Mouse (Mus musculus): Measurements from ENCODE around the gene Pcdh19. TPM values are rescaled to one million over a fixed set of nuclear protein-coding genes. Genes with fewer than 3 reads are reported as not detected.

Pcdh19 gene
- polyA plus RNA-seq, 1 experiment from 2014 or later = 2.5 TPM

DNA sequence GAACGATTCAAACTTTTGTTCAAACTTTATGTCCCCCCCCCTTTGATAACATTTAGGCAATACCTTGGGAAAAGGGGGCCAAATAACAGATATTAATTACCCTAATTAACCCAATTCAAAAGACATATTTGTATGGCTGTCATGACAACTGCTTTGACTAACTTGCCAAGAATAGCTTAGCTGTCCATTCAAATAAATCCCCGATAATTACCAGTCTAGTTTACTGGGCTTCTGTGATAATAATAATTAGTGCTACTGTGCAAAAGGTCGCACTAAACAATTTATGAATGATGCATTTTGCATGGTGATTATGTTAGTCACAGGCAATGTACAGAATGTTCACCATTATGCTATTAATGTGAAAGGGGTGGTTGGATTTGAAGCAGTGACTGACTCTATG, 35.7 kb downstream of the Pcdh19 start:
- ATAC-seq (ENCODE audit: low FRiP score, low TSS enrichment) (no peak), DNase-seq (ENCODE audit: low spot score) (no peak)
- no peaks in the 10 kb centered on the region for H3K27me3 ChIP-seq (ENCODE audit: control insufficient read depth, insufficient read depth, low read length)
- no peaks in the 10 kb centered on the region for H3K9me3 ChIP-seq (ENCODE audit: control insufficient read depth, low read length)
- no peak overlapping the region for H3K4me3 ChIP-seq (ENCODE audit: low read depth, low read length)
- no peaks in the 10 kb centered on the region for H3K4me1 ChIP-seq (replicated peaks; ENCODE audit: control insufficient read depth, insufficient read depth)
- no peak for TF ChIP-seq EP300 (optimal IDR thresholded peaks at IDR 0.05)
- H3K9ac ChIP-seq (ENCODE audit: low read length) = no peak overlapping the region
- H3K36me3 ChIP-seq (ENCODE audit: control insufficient read depth, insufficient read depth, low read length) = no peaks in the 10 kb centered on the region
- no peak overlapping the region for H3K27ac ChIP-seq (replicated peaks)
- no peak overlapping the region for H3K4me2 ChIP-seq (replicated peaks; ENCODE audit: low read depth)
- WGBS = 64% methylated on average over 3 of the region's 3 CpGs

GRCm38 (mm10) chrX:133650379-133650778, 38.4 kb downstream of the Pcdh19 start:
- TF ChIP-seq EP300 (optimal IDR thresholded peaks at IDR 0.05) = no peak
- no peak for TF ChIP-seq CTCF (IDR thresholded peaks at IDR 0.05; ENCODE audit: low read depth)
- Histone ChIP-seq H3K27me3 (ENCODE audit: control insufficient read depth, insufficient read depth, low read length) (no peaks in the 10 kb centered on the region), H3K4me2 (replicated peaks; ENCODE audit: low read depth) (no peak overlapping the region), H3K36me3 (ENCODE audit: control insufficient read depth, insufficient read depth, low read length) (no peaks in the 10 kb centered on the region), H3K27ac (replicated peaks) (no peak overlapping the region), H3K4me3 (ENCODE audit: low read depth, low read length) (no peak overlapping the region), H3K9me3 (ENCODE audit: control insufficient read depth, low read length) (no peaks in the 10 kb centered on the region), H3K9ac (ENCODE audit: low read length) (no peak overlapping the region), H3K4me1 (replicated peaks; ENCODE audit: control insufficient read depth, insufficient read depth) (no peaks in the 10 kb centered on the region)
- WGBS = 76% methylated on average over 3 of the region's 3 CpGs
- ATAC-seq (ENCODE audit: low FRiP score, low TSS enrichment) (no peak), DNase-seq (ENCODE audit: low spot score) (no peak)

DNA sequence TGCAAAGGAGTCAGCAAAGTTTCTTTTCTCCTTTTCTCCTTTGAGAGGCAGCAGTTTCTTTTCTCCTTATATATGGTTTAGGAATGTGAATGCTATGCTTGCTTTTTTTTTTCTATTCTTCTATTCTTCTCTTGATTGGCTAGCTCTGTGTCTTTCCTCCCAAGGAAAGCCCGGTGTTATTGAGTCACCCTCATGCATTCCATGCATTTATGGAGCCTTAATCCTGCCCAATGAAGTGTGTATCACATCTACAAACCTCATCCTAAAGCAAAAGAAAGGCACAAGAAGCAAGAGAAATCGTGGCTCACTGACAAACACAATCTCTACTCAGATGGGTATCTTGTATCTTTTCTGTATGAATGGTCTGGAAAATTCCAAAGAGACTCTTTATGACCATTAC, 41.0 kb downstream of the Pcdh19 start:
- no peak overlapping the region for H3K9ac ChIP-seq (ENCODE audit: low read length)
- H3K4me3 ChIP-seq (ENCODE audit: low read depth, low read length) = no peak overlapping the region
- H3K36me3 ChIP-seq (ENCODE audit: control insufficient read depth, insufficient read depth, low read length) = no peaks in the 10 kb centered on the region
- DNase-seq (ENCODE audit: low spot score) (no peak), ATAC-seq (ENCODE audit: low FRiP score, low TSS enrichment) (no peak)
- no peak for TF ChIP-seq CTCF (IDR thresholded peaks at IDR 0.05; ENCODE audit: low read depth)
- TF ChIP-seq EP300 (optimal IDR thresholded peaks at IDR 0.05) = no peak
- H3K27me3 ChIP-seq (ENCODE audit: control insufficient read depth, insufficient read depth, low read length) = no peaks in the 10 kb centered on the region
- H3K4me2 ChIP-seq (replicated peaks; ENCODE audit: low read depth) = no peak overlapping the region
- H3K27ac ChIP-seq (replicated peaks) = no peak overlapping the region
- WGBS = 54% methylated on average over 2 of the region's 2 CpGs
- no peaks in the 10 kb centered on the region for H3K4me1 ChIP-seq (replicated peaks; ENCODE audit: control insufficient read depth, insufficient read depth)
- H3K9me3 ChIP-seq (ENCODE audit: control insufficient read depth, low read length) = no peaks in the 10 kb centered on the region

DNA sequence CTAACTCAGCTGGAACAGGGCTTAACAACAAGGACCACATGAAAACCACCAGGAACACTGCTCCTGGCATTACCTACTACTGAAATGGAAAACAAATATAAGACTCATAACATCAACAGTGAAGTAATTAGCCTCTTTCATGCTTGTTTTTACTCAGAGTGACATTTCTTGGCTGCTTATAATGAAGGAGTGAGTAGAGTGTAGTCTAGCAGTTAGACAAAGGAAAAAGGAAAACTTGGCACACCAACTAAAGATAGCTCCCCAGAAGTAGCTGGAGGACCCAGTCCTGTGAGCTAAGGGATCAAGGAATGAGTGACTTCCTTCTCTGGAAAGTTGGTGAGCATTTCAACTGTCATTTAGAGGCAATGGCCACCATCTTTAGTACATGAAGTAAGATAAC, 49.3 kb downstream of the Pcdh19 start:
- Histone ChIP-seq H3K27me3 (ENCODE audit: control insufficient read depth, insufficient read depth, low read length) (no peaks in the 10 kb centered on the region), H3K4me1 (replicated peaks; ENCODE audit: control insufficient read depth, insufficient read depth) (no peaks in the 10 kb centered on the region), H3K4me3 (ENCODE audit: low read depth, low read length) (no peak overlapping the region), H3K4me2 (replicated peaks; ENCODE audit: low read depth) (no peak overlapping the region), H3K27ac (replicated peaks) (no peak overlapping the region), H3K9me3 (ENCODE audit: control insufficient read depth, low read length) (no peaks in the 10 kb centered on the region), H3K36me3 (ENCODE audit: control insufficient read depth, insufficient read depth, low read length) (no peaks in the 10 kb centered on the region), H3K9ac (ENCODE audit: low read length) (no peak overlapping the region)
- DNase-seq (ENCODE audit: low spot score) (no peak), ATAC-seq (ENCODE audit: low FRiP score, low TSS enrichment) (no peak)
- no peak for TF ChIP-seq EP300 (optimal IDR thresholded peaks at IDR 0.05)
- no peak for TF ChIP-seq CTCF (IDR thresholded peaks at IDR 0.05; ENCODE audit: low read depth)

GRCm38 (mm10) chrX:133629538-133629937, 59.2 kb downstream of the Pcdh19 start:
- 67% methylated on average over 8 of the region's 8 CpGs for WGBS
- no peaks in the 10 kb centered on the region for H3K4me1 ChIP-seq (replicated peaks; ENCODE audit: control insufficient read depth, insufficient read depth)
- H3K4me2 ChIP-seq (replicated peaks; ENCODE audit: low read depth) = no peak overlapping the region
- no peaks in the 10 kb centered on the region for H3K36me3 ChIP-seq (ENCODE audit: control insufficient read depth, insufficient read depth, low read length)
- H3K27ac ChIP-seq (replicated peaks) = no peak overlapping the region
- no peaks in the 10 kb centered on the region for H3K9me3 ChIP-seq (ENCODE audit: control insufficient read depth, low read length)
- no peak overlapping the region for H3K9ac ChIP-seq (ENCODE audit: low read length)
- DNase-seq (ENCODE audit: low spot score) (no peak), ATAC-seq (ENCODE audit: low FRiP score, low TSS enrichment) (no peak)
- no peak overlapping the region for H3K4me3 ChIP-seq (ENCODE audit: low read depth, low read length)
- no peaks in the 10 kb centered on the region for H3K27me3 ChIP-seq (ENCODE audit: control insufficient read depth, insufficient read depth, low read length)
- TF ChIP-seq CTCF (IDR thresholded peaks at IDR 0.05; ENCODE audit: low read depth) (no peak), EP300 (optimal IDR thresholded peaks at IDR 0.05) (no peak)

DNA sequence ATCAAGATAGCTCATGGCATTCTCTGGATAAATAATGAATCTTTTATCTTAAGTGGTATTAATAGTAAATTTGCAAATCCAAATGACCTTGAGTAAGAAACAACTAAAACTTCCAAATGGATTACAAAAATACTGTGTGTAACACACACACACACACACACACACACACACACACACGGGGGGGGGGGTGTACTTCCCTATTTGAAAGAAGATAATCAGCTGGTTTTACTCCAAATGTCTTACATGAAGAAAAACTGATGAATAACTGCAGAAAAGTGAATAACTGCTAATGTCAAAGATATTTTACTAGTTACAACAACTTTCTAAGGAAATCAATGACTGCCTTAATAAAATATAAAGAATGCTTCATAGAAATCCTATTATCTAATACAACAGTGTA, 70.6 kb downstream of the Pcdh19 start:
- H3K9ac ChIP-seq (ENCODE audit: low read length) = no peak overlapping the region
- no peak for DNase-seq (ENCODE audit: low spot score)
- H3K36me3 ChIP-seq (ENCODE audit: control insufficient read depth, insufficient read depth, low read length) = no peaks in the 10 kb centered on the region
- no peak overlapping the region for H3K4me2 ChIP-seq (replicated peaks; ENCODE audit: low read depth)
- no peak for ATAC-seq (ENCODE audit: low FRiP score, low TSS enrichment)
- WGBS = 45% methylated on average over 1 of the region's 1 CpGs
- no peak overlapping the region for H3K4me3 ChIP-seq (ENCODE audit: low read depth, low read length)
- no peaks in the 10 kb centered on the region for H3K9me3 ChIP-seq (ENCODE audit: control insufficient read depth, low read length)
- no peaks in the 10 kb centered on the region for H3K4me1 ChIP-seq (replicated peaks; ENCODE audit: control insufficient read depth, insufficient read depth)
- TF ChIP-seq CTCF (IDR thresholded peaks at IDR 0.05; ENCODE audit: low read depth) (no peak), EP300 (optimal IDR thresholded peaks at IDR 0.05) (no peak)
- no peak overlapping the region for H3K27ac ChIP-seq (replicated peaks)
- H3K27me3 ChIP-seq (ENCODE audit: control insufficient read depth, insufficient read depth, low read length) = no peaks in the 10 kb centered on the region

Data from stomach, postnatal 0 days (tissue).